Mouse (Mus musculus): ENCODE results near the gene Gm17555. TPM values are rescaled to one million over a fixed set of nuclear protein-coding genes. Genes with fewer than 3 reads are reported as not detected.

Gene Gm17555
- total RNA-seq, 2 experiments from 2014 or later: not detected

Other genes with a start within 250 kb of the Gm17555 start
- gene Fgf7, start 180.4 kb upstream of the Gm17555 start, total RNA-seq (2021): under 1 TPM; 0.64 to 0.81 TPM
- not detected for gene Fam227b, start 63.1 kb upstream of the Gm17555 start, total RNA-seq (2021)
- gene Dtwd1, start 63.0 kb upstream of the Gm17555 start, total RNA-seq (2021): 1 to 10 TPM; 4.9 to 6.4 TPM